Mouse (Mus musculus): ENCODE data around the gene Mdm4.

The Mdm4 gene

GRCm38 (mm10) chr1:133030461-133030860, at the start of gene Mdm4:
Gene Mdm4 (minus strand): TSS chr1:133030561.
- in situ Hi-C loops (cut with MseI, MboI): no loop called here

GRCm38 (mm10) chr1:133080079-133080561, 49.8 kb upstream of the Mdm4 start:
- in situ Hi-C loops (cut with MseI, MboI): no loop called here

- in situ Hi-C loops (cut with MseI, MboI): no loop called here
Measured at GRCm38 (mm10) chr1:133079509-133079908, 49.1 kb upstream of the Mdm4 start.

- in situ Hi-C loops (cut with MseI, MboI): no loop called here
Measured at GRCm38 (mm10) chr1:133078338-133078727, 48.0 kb upstream of the Mdm4 start.

- in situ Hi-C loops (cut with MseI, MboI): no loop called here
Measured at GRCm38 (mm10) chr1:133077606-133078337, 47.4 kb upstream of the Mdm4 start.

GRCm38 (mm10) chr1:133076681-133077514, 46.5 kb upstream of the Mdm4 start:
- in situ Hi-C loops (cut with MseI, MboI): no loop called here

GRCm38 (mm10) chr1:133075651-133076400, 45.5 kb upstream of the Mdm4 start:
- in situ Hi-C loops (cut with MseI, MboI): no loop called here

GRCm38 (mm10) chr1:133074541-133074940, 44.2 kb upstream of the Mdm4 start:
- in situ Hi-C loops (cut with MseI, MboI): no loop called here

GRCm38 (mm10) chr1:133073327-133073856, 43.0 kb upstream of the Mdm4 start:
- in situ Hi-C loops (cut with MseI, MboI): no loop called here

GRCm38 (mm10) chr1:133071666-133072381, 41.5 kb upstream of the Mdm4 start:
- in situ Hi-C loops (cut with MseI, MboI): no loop called here

GRCm38 (mm10) chr1:133070157-133070556, 39.8 kb upstream of the Mdm4 start:
- in situ Hi-C loops (cut with MseI, MboI): no loop called here

- in situ Hi-C loops (cut with MseI, MboI): no loop called here
Measured at GRCm38 (mm10) chr1:133069275-133070120, 39.1 kb upstream of the Mdm4 start.

GRCm38 (mm10) chr1:133068669-133069274, 38.4 kb upstream of the Mdm4 start:
- in situ Hi-C loops (cut with MseI, MboI): no loop called here

GRCm38 (mm10) chr1:133068268-133068667, 37.9 kb upstream of the Mdm4 start:
- in situ Hi-C loops (cut with MseI, MboI): no loop called here

- in situ Hi-C loops (cut with MseI, MboI): no loop called here
Measured at GRCm38 (mm10) chr1:133063164-133063563, 32.8 kb upstream of the Mdm4 start.

GRCm38 (mm10) chr1:133060681-133061080, 30.3 kb upstream of the Mdm4 start:
- in situ Hi-C loops (cut with MseI, MboI): no loop called here

GRCm38 (mm10) chr1:133059592-133059991, 29.2 kb upstream of the Mdm4 start:
- in situ Hi-C loops (cut with MseI, MboI): no loop called here

GRCm38 (mm10) chr1:133057345-133058034, 27.1 kb upstream of the Mdm4 start:
- in situ Hi-C loops (cut with MseI, MboI): no loop called here

- in situ Hi-C loops (cut with MseI, MboI): loop anchor here (5.0 kb wide), 1 partner anchor 33 kb away; no protein-coding TSS in a partner anchor
Measured at GRCm38 (mm10) chr1:133054326-133054725, 24.0 kb upstream of the Mdm4 start.

All from mouse trophoblast stem cell (cell line).